Mouse (Mus musculus) c-Kit-negative CD71-positive TER-119-positive erythroid progenitor cells, embryonic 14.5 days (primary cell): ENCODE results near the gene Mapk3.
"Not testable (repeated sequence)": the region's sequence is repeated elsewhere in the genome, so short reads cannot be mapped to it uniquely, and the experiment has no call there.

Experiments
- DNase-seq: peaks from one replicate; pipeline ENCODE4 v3.0.0-alpha.2; 2013; ENCODE audit warnings: low read depth, low spot score

Gene Mapk3

DNA sequence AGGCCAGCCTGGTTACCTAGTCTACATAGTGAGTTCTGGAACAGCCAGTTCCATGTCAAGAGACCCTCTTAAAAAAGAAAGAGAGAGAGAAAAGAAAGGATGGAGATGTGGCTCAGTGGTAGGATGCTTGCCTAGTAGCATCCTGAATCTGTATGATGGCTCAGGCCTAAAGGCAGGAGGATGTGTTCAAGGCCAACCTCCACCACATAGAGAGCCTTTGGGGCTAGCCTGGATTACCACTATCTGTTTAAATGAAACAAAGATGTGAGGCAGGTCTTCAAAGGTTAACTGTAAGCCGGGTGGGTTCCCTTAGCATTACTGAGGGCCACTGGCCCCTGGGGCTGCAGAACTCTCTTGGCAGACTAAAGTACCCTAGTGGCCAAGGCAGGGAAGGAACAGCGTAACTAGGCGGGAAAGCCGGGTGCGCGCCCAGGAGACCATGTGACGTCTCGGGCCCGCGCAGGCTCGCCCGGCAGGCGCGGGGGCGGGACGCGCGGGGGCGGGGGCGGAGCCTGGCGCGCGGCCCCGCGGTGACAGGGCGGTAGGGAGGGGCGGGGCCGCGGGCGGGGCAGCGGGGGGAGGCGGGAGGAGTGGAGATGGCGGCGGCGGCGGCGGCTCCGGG, at the start of gene Mapk3:
TSS of gene Mapk3 (plus strand) at position 552 of the 622 bp plus-strand sequence.
- peak; percentile 82 for DNase-seq

DNA sequence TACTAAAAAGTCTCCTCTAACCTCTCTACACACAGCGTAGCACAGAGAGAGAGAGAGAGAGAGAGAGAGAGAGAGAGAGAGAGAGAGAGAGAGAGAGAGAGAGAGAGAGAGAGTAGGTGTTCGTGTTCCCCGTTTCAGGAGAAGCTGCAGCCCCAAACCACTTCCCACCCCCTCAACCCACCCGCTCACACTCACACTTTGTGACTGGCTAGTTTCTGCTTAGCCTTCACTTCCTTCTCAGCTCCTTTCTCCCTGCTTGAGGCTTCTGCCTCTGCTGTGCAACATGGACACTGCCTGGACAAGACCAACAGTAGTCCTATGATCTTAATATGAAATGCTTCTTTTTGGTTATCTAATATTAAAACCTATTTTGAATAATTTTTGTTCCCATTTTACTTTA, 49.1 kb upstream of the Mapk3 start:
- no peak for DNase-seq

- DNase-seq: no peak
These were observed 47.5 kb upstream of the Mapk3 start for GRCm38 (mm10) chr7:126711910-126712309.

- DNase-seq: no peak
These were observed 43.7 kb upstream of the Mapk3 start for GRCm38 (mm10) chr7:126715679-126716078.

DNA sequence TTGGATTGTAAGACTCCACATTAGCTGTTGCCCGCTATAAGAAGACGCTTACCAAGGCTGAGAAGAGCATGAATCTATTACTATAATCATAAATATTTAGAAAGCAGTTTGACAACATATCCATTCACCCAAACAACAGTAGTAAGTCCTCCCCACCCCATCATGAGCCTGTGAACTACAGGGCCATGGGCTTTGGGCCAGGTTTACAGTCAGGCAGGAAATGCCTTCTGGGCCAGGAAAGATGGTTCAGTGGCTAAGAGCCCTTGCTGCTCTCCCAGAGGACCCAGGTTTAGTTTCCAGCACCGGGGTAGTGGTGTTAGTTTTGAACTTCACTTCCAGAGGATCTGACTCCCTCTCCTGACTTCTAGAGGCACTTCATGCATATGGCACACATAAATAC, 41.8 kb upstream of the Mapk3 start:
- DNase-seq: no peak

DNA sequence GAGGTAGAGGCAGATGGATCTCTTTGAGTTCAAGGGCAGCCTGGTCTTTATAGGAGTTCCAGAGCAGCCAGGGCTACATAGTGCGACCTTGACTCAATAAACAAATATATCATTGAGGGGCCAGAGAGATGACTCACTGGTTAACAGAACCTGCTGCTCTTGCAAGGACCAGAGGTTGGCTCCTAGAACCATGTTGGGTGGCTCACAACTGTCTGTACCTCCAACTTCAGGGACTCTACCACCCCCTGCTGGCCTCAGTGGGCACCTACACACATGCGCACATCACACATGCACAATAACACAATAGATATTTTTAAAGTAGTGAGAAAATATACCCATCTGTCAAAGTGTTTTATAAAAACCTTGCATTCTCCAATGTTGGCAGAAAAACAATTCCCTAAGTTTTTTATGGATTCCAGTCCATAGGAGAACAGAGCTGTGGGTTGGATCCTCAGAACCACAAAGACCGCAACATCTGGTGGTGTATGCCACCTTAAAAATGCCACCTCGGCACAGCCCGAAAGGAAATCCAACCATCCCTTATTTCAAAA, 40.5 kb upstream of the Mapk3 start:
- DNase-seq: no peak

DNA sequence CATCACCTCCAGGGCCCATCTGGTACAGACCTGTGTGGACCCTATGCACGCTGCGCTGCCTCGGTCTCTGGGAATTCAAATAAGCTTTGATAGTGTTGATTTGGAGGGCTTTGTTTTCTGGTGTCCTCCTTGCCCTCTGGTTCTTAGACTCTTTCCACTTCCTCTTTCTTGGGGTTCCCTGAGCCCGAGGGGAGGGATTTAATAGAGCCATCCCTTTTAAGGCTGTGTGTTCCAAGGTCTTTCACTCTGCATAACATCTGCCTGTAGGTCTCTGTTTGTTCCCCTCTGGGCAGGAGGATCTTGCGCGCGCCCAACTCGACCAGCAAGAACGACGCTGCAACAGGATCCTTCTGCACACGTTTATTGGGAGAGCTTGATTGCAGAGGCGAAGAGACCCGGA, 37.8 kb upstream of the Mapk3 start:
- no peak for DNase-seq

DNA sequence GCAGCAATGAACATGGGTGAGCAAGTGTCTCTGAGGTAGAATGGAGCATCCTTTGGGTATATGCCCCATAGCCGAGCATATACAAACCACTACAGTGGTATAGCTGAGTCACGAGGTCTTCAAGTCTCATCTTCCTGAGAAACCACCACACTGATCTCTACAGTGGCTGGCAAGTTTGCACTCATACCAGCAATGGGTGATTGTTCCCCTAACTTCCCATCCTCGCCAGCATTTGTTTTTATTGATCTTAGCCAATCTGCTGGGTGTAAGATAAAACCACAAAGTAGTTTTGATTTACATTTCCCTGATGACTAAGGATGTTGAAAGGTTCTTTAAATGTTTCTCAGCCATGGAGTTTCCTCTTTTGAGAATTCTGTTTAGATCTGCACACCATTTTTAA, 34.3 kb upstream of the Mapk3 start:
- DNase-seq: no peak

GRCm38 (mm10) chr7:126725667-126726066, 33.7 kb upstream of the Mapk3 start:
- no peak for DNase-seq

DNA sequence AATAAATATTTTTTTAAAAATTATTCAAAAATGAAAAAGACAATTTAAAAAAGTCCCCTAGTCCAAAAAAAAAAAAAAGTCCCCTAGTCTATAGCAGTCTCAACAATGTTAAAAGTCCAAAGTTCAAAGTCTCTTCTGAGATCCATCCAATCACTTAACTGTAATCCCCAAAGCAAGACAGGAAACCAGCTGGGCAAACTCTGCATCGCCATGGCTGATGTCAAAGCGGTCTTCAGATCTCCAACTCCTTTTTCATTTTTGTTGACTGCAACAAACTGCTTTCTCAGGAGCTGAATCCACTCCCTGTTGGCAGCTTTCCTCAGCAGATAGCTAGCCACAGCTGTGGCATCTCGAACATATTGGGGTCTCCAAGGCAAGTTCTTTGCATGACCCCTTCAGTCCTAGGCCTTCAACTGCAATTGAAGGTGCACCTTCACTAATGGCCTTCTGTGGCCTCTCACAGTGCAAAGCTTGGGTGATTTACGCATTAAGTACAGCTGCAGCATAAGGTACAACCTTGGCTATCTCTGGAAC, 29.1 kb upstream of the Mapk3 start:
- not testable (repeated sequence) for DNase-seq

GRCm38 (mm10) chr7:126736122-126736521, 23.3 kb upstream of the Mapk3 start:
- no peak for DNase-seq

GRCm38 (mm10) chr7:126739551-126739950, 19.9 kb upstream of the Mapk3 start:
- DNase-seq: no peak

DNA sequence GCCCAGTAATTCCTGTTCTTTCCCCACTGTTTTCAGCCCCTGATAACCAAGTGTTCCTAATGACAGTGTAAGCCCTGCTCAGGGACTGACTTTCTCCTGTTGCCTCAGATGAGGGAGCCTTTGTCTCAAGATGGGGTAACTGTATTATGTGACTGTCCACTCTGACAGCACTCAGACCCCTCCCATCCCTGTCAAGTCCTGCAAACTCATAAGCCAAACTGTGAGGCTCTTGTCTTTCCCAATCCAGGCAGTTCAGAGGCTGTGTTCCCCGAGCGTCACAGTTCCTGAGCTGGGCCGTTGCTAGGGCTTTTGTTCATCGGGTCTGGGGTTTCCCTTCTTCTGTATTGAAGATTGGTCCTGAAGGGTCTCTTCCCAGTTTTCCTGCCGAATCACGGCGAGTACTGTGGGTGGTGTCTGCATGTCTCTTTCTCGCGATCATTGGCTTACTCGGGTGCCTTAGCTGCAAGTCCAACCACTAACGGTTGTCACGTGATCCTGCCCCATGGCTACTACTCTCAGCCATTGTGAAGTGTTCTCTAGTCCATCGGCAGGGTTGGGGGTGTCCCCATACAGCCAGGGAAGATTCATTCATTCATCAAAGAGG, 19.2 kb upstream of the Mapk3 start:
- DNase-seq: no peak

DNA sequence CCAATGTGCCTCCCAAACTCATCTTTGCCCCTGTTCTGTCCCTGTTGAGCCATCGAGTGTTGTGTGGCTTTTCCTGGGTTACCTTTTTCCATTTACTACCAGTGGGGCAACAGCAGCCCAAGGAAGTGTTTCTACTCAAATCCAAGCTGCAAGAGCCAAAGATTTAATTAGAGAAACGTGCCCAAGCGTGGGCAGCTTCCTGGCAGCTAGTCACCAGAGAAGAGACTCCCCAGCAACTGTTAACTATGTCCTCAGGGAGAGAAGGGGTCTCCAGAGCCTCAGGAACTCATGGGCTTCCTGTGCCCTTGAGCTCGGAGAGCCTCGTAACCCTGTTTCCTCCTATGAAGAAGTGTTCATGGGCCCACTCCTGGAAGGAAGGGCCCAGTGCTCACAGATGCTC, 18.4 kb upstream of the Mapk3 start:
- DNase-seq: no peak

- no peak for DNase-seq
These were observed 17.9 kb upstream of the Mapk3 start for GRCm38 (mm10) chr7:126741452-126741851.

DNA sequence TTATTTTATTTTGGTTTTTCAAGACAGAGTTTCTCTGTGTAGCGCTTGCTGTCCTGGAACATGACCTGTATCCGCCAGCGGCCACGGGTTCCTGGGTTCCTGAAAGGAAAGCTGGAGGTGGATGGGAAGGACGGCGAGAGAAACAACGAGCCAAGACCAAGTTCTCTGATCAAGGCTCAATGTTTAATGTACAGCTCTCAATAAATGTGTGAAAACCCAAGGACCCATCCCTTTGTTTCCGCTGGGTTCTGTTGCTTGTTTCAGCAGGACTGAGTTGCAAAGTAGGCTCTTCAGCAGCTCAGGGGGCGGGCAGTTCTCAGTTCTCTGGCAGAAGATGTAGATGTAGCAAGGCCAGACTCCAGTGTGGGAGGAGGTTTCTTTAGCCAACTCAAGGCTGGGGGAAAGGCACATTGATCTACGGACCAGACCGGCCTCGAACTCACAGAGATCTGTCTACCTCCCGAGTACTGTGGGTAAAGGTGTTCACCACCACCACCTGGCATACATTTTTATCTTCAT, 17.4 kb upstream of the Mapk3 start:
- DNase-seq: no peak

DNA sequence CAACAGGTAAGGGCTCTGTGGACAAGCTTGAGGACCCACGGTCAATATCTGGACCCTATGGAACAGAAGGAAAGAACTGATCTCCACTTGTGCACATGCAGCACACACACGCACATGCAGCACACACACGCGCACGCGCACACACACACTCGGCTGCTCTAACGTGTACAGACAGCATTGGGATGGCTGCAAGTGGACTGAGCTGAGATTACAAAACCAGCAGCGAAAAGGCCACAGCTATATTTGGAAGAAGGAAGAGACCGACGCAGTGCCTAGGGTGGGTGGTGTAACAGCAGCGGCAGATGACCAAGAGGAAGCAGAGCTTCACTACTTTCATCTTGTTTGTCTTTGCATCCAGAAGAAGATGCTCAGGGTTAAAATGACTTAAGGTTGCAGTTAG, 13.3 kb upstream of the Mapk3 start:
- DNase-seq: no peak

- no peak for DNase-seq
These were observed 12.6 kb upstream of the Mapk3 start for GRCm38 (mm10) chr7:126746798-126747197.

DNA sequence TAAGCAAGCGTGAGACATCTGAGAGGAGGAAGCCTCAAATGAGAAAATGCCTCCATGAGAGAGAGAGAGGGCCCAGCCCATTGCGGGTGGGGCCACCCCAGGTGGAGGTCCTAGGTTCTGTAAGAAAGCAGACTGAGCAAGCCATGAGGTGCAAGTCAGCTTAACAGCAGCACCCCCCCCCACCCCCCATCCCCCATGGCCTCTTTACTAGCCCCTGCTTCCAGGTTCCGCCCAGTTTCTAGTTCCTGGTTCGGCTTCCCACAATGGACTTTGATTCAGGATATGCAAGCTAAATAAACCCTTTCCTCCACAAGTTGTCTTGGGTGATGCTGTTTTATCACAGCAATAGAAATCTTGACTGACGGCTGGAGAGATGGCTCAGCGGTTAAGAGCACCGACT, 10.6 kb upstream of the Mapk3 start:
- no peak for DNase-seq

DNA sequence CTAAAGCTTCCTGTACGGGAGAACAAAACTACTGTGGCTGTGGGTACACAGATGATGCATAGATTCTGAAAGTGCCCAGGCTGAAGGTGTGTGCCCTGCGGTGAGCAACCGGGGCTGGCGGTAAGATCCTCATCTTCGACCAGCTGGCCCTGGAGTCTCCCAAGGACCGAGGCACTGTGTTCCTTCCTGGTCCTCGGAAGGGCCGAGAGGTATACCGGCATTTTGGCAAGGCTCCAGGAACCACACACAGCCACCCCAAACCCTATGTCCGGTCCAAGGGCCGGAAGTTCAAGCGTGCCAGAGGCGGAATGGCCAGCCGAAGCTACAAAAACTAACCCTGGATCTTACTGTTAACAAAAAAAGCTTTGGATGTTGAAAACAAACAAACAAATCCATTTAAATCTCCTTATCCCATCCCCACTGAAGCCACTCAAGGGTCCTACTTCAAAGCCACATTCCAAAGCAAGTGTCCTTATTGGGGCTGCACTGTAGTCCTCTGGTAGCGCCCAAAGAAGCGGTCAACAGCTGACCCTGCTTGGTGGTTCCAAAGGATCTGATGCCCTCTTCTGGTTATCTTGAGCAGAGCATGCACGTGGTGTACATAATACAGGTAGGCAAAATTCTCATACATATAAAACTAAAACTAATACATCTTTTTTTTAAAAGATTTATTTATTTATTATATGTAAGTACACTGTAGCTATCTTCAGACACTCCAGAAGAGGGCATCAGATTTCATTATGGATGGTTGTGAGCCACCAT, 9.6 kb upstream of the Mapk3 start:
- DNase-seq: no peak

GRCm38 (mm10) chr7:126754866-126755265, 4.5 kb upstream of the Mapk3 start:
- peak; percentile 73 for DNase-seq

DNA sequence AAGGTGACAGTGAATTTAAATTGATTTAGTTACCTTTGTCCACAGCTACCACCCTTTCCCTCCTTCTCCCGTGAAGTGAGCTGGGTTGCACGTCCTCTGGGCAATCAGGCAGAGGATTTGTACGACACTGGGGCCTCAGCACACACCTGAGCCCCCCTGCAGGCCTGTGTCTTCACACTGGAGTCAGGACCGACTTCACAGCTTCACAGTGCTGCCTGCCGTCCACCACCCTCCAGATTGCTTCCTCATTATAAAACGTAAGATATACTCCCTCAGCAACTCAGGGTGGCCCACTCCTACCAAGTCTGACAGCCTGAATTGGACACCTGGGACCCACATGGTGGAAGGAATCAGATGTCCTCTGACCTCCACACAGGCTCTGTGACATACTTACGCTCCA, 862 bp upstream of the Mapk3 start:
- DNase-seq: no peak
